Comparison of ENCODE assay signal across 15 mouse cellular contexts in genomic region chr8:126800976-126801375, GRCm38 (mm10).
"Had no signal": no experiment of that assay in that cellular context is flagged by ENCODE, and none has a peak within 500 bp of the region (broad histone marks: within the 10 kb centered on the region; RNA-seq: fewer than 3 reads in every experiment).

No protein-coding gene starts in this region.

- DNase-seq: heart, postnatal 10 days; heart, postnatal 14 days; heart, postnatal 36 days; heart, postnatal 4 days; kidney, adult 11 months; kidney, adult 18-20 months; kidney, adult 2 months; kidney, adult 8-10 months; kidney, adult 9 months; kidney, postnatal 10 days; kidney, postnatal 14 days; kidney, postnatal 36 days; kidney, postnatal 4 days; layer of hippocampus, adult 9-11 months; layer of hippocampus, postnatal 36 days had no signal
